Mouse (Mus musculus) frontal cortex, adult (tissue): Measurements from ENCODE around the gene Ropn1.
"Not testable (repeated sequence)": the region's sequence is repeated elsewhere in the genome, so short reads cannot be mapped to it uniquely, and the experiment has no call there.

ENCODE experiments used
- ATAC-seq: cut with Nextera tagmentation; 2 replicates; pipeline ENCODE4 v1.9.2; 2017; ENCODE audit warnings: mild to moderate bottlenecking, moderate library complexity, mixed read lengths; ENCODE audit not compliant: low TSS enrichment

Gene Ropn1

GRCm38 (mm10) chr16:34690334-34691144 lies 40.8 kb downstream of the Ropn1 start, which contains the start of gene Ccdc14:
Gene Ccdc14, plus strand, starts transcription at chr16:34690616.
- ATAC-seq = peak; percentile 87

- ATAC-seq = peak; percentile 17; the same call in 1 of the 2 replicates
Observed at GRCm38 (mm10) chr16:34691156-34691555, 41.4 kb downstream of the Ropn1 start.

- no peak for ATAC-seq
Observed at GRCm38 (mm10) chr16:34694477-34694876, 44.8 kb downstream of the Ropn1 start.

- not testable (repeated sequence) for ATAC-seq
Observed at GRCm38 (mm10) chr16:34698721-34699120, 49.0 kb downstream of the Ropn1 start.

- ATAC-seq = peak; percentile 95
Observed at GRCm38 (mm10) chr16:34700165-34700827, 50.6 kb downstream of the Ropn1 start.

- no peak for ATAC-seq
Observed at GRCm38 (mm10) chr16:34700828-34701216, 51.1 kb downstream of the Ropn1 start.

- ATAC-seq = no peak
Observed at GRCm38 (mm10) chr16:34706019-34706418, 56.3 kb downstream of the Ropn1 start.

- no peak for ATAC-seq
Observed at GRCm38 (mm10) chr16:34706487-34706946, 56.8 kb downstream of the Ropn1 start.

GRCm38 (mm10) chr16:34711481-34711880 lies 61.8 kb downstream of the Ropn1 start:
- ATAC-seq = no peak

GRCm38 (mm10) chr16:34725156-34725555 lies 75.4 kb downstream of the Ropn1 start:
- no peak for ATAC-seq
